Mouse (Mus musculus): ENCODE measurements around the gene Igfbp4.

DNA sequence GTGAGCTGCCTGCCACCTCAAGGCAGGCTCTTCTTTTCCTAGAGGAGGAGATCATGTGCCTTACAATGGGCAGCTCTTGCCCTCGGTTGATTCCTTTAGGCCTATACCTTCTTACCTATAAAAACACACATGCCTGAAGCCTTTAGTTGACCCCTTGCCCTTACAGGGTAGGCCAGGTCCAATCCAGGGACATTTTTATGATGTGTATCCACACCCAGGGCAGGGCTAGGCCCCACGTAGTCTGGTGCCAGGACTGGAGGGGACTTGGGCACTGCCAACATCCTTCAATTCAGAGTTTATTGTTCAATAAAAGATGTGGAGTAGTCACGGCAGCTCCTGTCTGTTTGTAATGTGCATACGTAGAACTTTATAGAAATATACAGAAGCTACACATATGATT, 55.4 kb downstream of the Igfbp4 start:
- TF ChIP-seq CTCF (IDR thresholded peaks at IDR 0.05; ENCODE audit: low read depth, low read length) (no peak), POLR2A (IDR thresholded peaks at IDR 0.05; ENCODE audit: borderline replicate concordance, low read depth, low read length) (no peak)
